Mouse (Mus musculus) v-Abl transformed pro-B cells (cell line): ENCODE data around the gene Rab30.
"Not testable (repeated sequence)": the region's sequence is repeated elsewhere in the genome, so short reads cannot be mapped to it uniquely, and the experiment has no call there.

Experiments
- in situ Hi-C, 2 experiments: fragments of 400-800 bp; cut with MboI; formaldehyde crosslinking; loops; one replicate each; pipeline ENCODE4 v1.15.1; 2025; ENCODE audit not compliant: unreplicated experiment in 2 of 2

Rab30 gene

GRCm38 (mm10) chr7:92741152-92741860, at the start of gene Rab30:
TSS of gene Rab30 (plus strand) at chr7:92741603.
- in situ Hi-C loops, result loop anchor here in 1 of 2 experiments (10.0 kb wide), 1 partner anchor 107 kb away; the partner anchor contains the start of gene Ankrd42

GRCm38 (mm10) chr7:92696395-92696794, 45.0 kb upstream of the Rab30 start:
- in situ Hi-C loops, result no loop called here

GRCm38 (mm10) chr7:92698770-92699169, 42.6 kb upstream of the Rab30 start:
- in situ Hi-C loops, result no loop called here

GRCm38 (mm10) chr7:92703661-92704060, 37.7 kb upstream of the Rab30 start:
- in situ Hi-C loops, result no loop called here

GRCm38 (mm10) chr7:92705534-92705933, 35.9 kb upstream of the Rab30 start:
- in situ Hi-C loops, result no loop called here

- in situ Hi-C loops, result no loop called here
Observed at GRCm38 (mm10) chr7:92706711-92707110, 34.7 kb upstream of the Rab30 start.

- in situ Hi-C loops, result no loop called here
Observed at GRCm38 (mm10) chr7:92709573-92709972, 31.8 kb upstream of the Rab30 start.

- in situ Hi-C loops, result no loop called here
Observed at GRCm38 (mm10) chr7:92711593-92711992, 29.8 kb upstream of the Rab30 start.

- in situ Hi-C loops, result no loop called here
Observed at GRCm38 (mm10) chr7:92715055-92715454, 26.3 kb upstream of the Rab30 start.

GRCm38 (mm10) chr7:92720156-92720905, 21.1 kb upstream of the Rab30 start:
- in situ Hi-C loops, result no loop called here

- in situ Hi-C loops, result no loop called here
Observed at GRCm38 (mm10) chr7:92723750-92724149, 17.7 kb upstream of the Rab30 start.

GRCm38 (mm10) chr7:92724261-92724660, 17.1 kb upstream of the Rab30 start:
- in situ Hi-C loops, result no loop called here

GRCm38 (mm10) chr7:92729583-92729982, 11.8 kb upstream of the Rab30 start:
- in situ Hi-C loops, result not testable (repeated sequence)

GRCm38 (mm10) chr7:92730465-92730864, 10.9 kb upstream of the Rab30 start:
- in situ Hi-C loops, result loop anchor here in 1 of 2 experiments (10.0 kb wide), 1 partner anchor 86 kb away; no protein-coding TSS in a partner anchor

GRCm38 (mm10) chr7:92730959-92731358, 10.4 kb upstream of the Rab30 start:
- in situ Hi-C loops, result loop anchor here in 1 of 2 experiments (10.0 kb wide), 1 partner anchor 86 kb away; no protein-coding TSS in a partner anchor

- in situ Hi-C loops, result loop anchor here in 1 of 2 experiments (10.0 kb wide), 1 partner anchor 87 kb away; no protein-coding TSS in a partner anchor
Observed at GRCm38 (mm10) chr7:92732136-92732535, 9.3 kb upstream of the Rab30 start.

- in situ Hi-C loops, result loop anchor here in 1 of 2 experiments (10.0 kb wide), 1 partner anchor 93 kb away; no protein-coding TSS in a partner anchor
Observed at GRCm38 (mm10) chr7:92737560-92737959, 3.8 kb upstream of the Rab30 start.

GRCm38 (mm10) chr7:92739956-92740355, 1.4 kb upstream of the Rab30 start:
- in situ Hi-C loops, result loop anchor here (10.0 kb wide), 2 partner anchors 95 to 105 kb away; partner anchors contain the start of gene Ankrd42 (in 1 of the 2)

GRCm38 (mm10) chr7:92740411-92741115, 840 bp upstream of the Rab30 start:
- in situ Hi-C loops, result loop anchor here in 1 of 2 experiments (10.0 kb wide), 1 partner anchor 106 kb away; the partner anchor contains the start of gene Ankrd42

- in situ Hi-C loops, result loop anchor here in 1 of 2 experiments (10.0 kb wide), 1 partner anchor 107 kb away; the partner anchor contains the start of gene Ankrd42
Observed at GRCm38 (mm10) chr7:92741861-92742249, 452 bp downstream of the Rab30 start.
